Mouse (Mus musculus): Measurements from ENCODE around the gene Dnajc7. TPM values are rescaled to one million over a fixed set of nuclear protein-coding genes. Genes with fewer than 3 reads are reported as not detected.
"Not testable (repeated sequence)": the region's sequence is repeated elsewhere in the genome, so short reads cannot be mapped to it uniquely, and the experiment has no call there.

Dnajc7 gene
- polyA plus RNA-seq, 1 experiment, result 56.5 TPM

- no peak overlapping the region for H3K4me3 ChIP-seq (replicated peaks; ENCODE audit: extremely low read depth, low read depth, low read length)
- TF ChIP-seq POLR2A (IDR thresholded peaks at IDR 0.05; ENCODE audit: borderline replicate concordance, extremely low read depth, low read depth, low read length) (no peak), CTCF (IDR thresholded peaks at IDR 0.05; ENCODE audit: insufficient read depth, low read length) (no peak)
- no peak for DNase-seq
- no peaks in the 10 kb centered on the region; the same call in 1 of the 2 replicates for H3K4me1 ChIP-seq (ENCODE audit: control insufficient read depth, insufficient read depth, low read length)
- 52% methylated on average over 2 of the region's 2 CpGs for WGBS
Observed at GRCm38 (mm10) chr11:100588462-100588861, 31.5 kb downstream of the Dnajc7 start.

GRCm38 (mm10) chr11:100585148-100585547, 34.8 kb downstream of the Dnajc7 start:
- DNase-seq, result no peak
- TF ChIP-seq POLR2A (IDR thresholded peaks at IDR 0.05; ENCODE audit: borderline replicate concordance, extremely low read depth, low read depth, low read length) (no peak), CTCF (IDR thresholded peaks at IDR 0.05; ENCODE audit: insufficient read depth, low read length) (no peak)
- 93% methylated on average over 3 of the region's 3 CpGs for WGBS
- no peak overlapping the region for H3K4me3 ChIP-seq (replicated peaks; ENCODE audit: extremely low read depth, low read depth, low read length)
- H3K4me1 ChIP-seq (ENCODE audit: control insufficient read depth, insufficient read depth, low read length), result no peaks in the 10 kb centered on the region; the same call in 1 of the 2 replicates

- Histone ChIP-seq H3K4me3 (replicated peaks; ENCODE audit: extremely low read depth, low read depth, low read length) (no peak overlapping the region), H3K4me1 (ENCODE audit: control insufficient read depth, insufficient read depth, low read length) (no peaks in the 10 kb centered on the region; the same call in 1 of the 2 replicates)
- TF ChIP-seq CTCF (IDR thresholded peaks at IDR 0.05; ENCODE audit: insufficient read depth, low read length), result no peak
- no peak for TF ChIP-seq POLR2A (IDR thresholded peaks at IDR 0.05; ENCODE audit: borderline replicate concordance, extremely low read depth, low read depth, low read length)
- DNase-seq, result no peak
- 79% methylated on average over 7 of the region's 7 CpGs for WGBS
Observed at GRCm38 (mm10) chr11:100584561-100584961, 35.4 kb downstream of the Dnajc7 start.

- Histone ChIP-seq H3K4me1 (ENCODE audit: control insufficient read depth, insufficient read depth, low read length) (peaks cover 2% of the 10 kb centered on the region; the same call in 1 of the 2 replicates), H3K4me3 (replicated peaks; ENCODE audit: extremely low read depth, low read depth, low read length) (no peak overlapping the region)
- 58% methylated on average over 2 of the region's 2 CpGs for WGBS
- no peak for TF ChIP-seq CTCF (IDR thresholded peaks at IDR 0.05; ENCODE audit: insufficient read depth, low read length)
- no peak for DNase-seq
Observed at GRCm38 (mm10) chr11:100582836-100583235, 37.1 kb downstream of the Dnajc7 start.

GRCm38 (mm10) chr11:100582413-100582812, 37.6 kb downstream of the Dnajc7 start:
- 97% methylated on average over 1 of the region's 1 CpGs for WGBS
- H3K4me1 ChIP-seq (ENCODE audit: control insufficient read depth, insufficient read depth, low read length); H3K4me3 ChIP-seq (replicated peaks; ENCODE audit: extremely low read depth, low read depth, low read length): not testable (repeated sequence)

GRCm38 (mm10) chr11:100581756-100582155, 38.2 kb downstream of the Dnajc7 start:
- TF ChIP-seq POLR2A (IDR thresholded peaks at IDR 0.05; ENCODE audit: borderline replicate concordance, extremely low read depth, low read depth, low read length) (no peak), CTCF (IDR thresholded peaks at IDR 0.05; ENCODE audit: insufficient read depth, low read length) (no peak)
- Histone ChIP-seq H3K4me1 (ENCODE audit: control insufficient read depth, insufficient read depth, low read length) (peaks cover 2% of the 10 kb centered on the region; the same call in 1 of the 2 replicates), H3K4me3 (replicated peaks; ENCODE audit: extremely low read depth, low read depth, low read length) (no peak overlapping the region)
- 58% methylated on average over 4 of the region's 4 CpGs for WGBS
- no peak for DNase-seq

More at GRCm38 (mm10) chr11:100582413-100582812, 37.6 kb downstream of the Dnajc7 start:
- not testable (repeated sequence) for DNase-seq

GRCm38 (mm10) chr11:100580275-100580674, 39.7 kb downstream of the Dnajc7 start:
- TF ChIP-seq CTCF (IDR thresholded peaks at IDR 0.05; ENCODE audit: insufficient read depth, low read length), result no peak
- no peak for TF ChIP-seq POLR2A (IDR thresholded peaks at IDR 0.05; ENCODE audit: borderline replicate concordance, extremely low read depth, low read depth, low read length)
- 85% methylated on average over 13 of the region's 13 CpGs for WGBS

GRCm38 (mm10) chr11:100579116-100579799, 40.7 kb downstream of the Dnajc7 start:
- peaks cover 4% of the 10 kb centered on the region; the same call in 1 of the 2 replicates for H3K4me1 ChIP-seq (ENCODE audit: control insufficient read depth, insufficient read depth, low read length)
- no peak for TF ChIP-seq CTCF (IDR thresholded peaks at IDR 0.05; ENCODE audit: insufficient read depth, low read length)
- TF ChIP-seq POLR2A (IDR thresholded peaks at IDR 0.05; ENCODE audit: borderline replicate concordance, extremely low read depth, low read depth, low read length), result no peak
- DNase-seq, result no peak
- H3K4me3 ChIP-seq (replicated peaks; ENCODE audit: extremely low read depth, low read depth, low read length), result no peak overlapping the region
- 83% methylated on average over 9 of the region's 9 CpGs for whole genome bisulfite sequencing

More at GRCm38 (mm10) chr11:100580275-100580674, 39.7 kb downstream of the Dnajc7 start:
- Histone ChIP-seq H3K4me3 (replicated peaks; ENCODE audit: extremely low read depth, low read depth, low read length) (no peak overlapping the region), H3K4me1 (ENCODE audit: control insufficient read depth, insufficient read depth, low read length) (peaks cover 4% of the 10 kb centered on the region; the same call in 1 of the 2 replicates)
- DNase-seq, result no peak

GRCm38 (mm10) chr11:100577852-100578599, 41.9 kb downstream of the Dnajc7 start:
- no peak for DNase-seq
- TF ChIP-seq POLR2A (IDR thresholded peaks at IDR 0.05; ENCODE audit: borderline replicate concordance, extremely low read depth, low read depth, low read length) (no peak), CTCF (IDR thresholded peaks at IDR 0.05; ENCODE audit: insufficient read depth, low read length) (no peak)
- Histone ChIP-seq H3K4me1 (ENCODE audit: control insufficient read depth, insufficient read depth, low read length) (peaks cover 4% of the 10 kb centered on the region; the same call in 1 of the 2 replicates), H3K4me3 (replicated peaks; ENCODE audit: extremely low read depth, low read depth, low read length) (no peak overlapping the region)
- 50% methylated on average over 8 of the region's 8 CpGs for WGBS
